ENCODE assay signal across 21 mouse cellular contexts in genomic region chr5:51665241-51665640, GRCm38 (mm10).
A peak's percentile ranks its signal among the peaks of the same experiment; 100 is the strongest.
DNase-seq lines count a peak whose midpoint lies in the region; ATAC-seq lines count a peak whose summit lies in the region.
"Had no signal": no experiment of that assay in that cellular context is flagged by ENCODE, and none has a peak within 500 bp of the region (broad histone marks: within the 10 kb centered on the region; RNA-seq: fewer than 3 reads in every experiment).

No protein-coding gene starts in this region.

- intact Hi-C loops in heart, postnatal 10 days (cut with DNase I), result loop anchor here (5.0 kb wide), 1 partner anchor 63 kb away; no protein-coding TSS in a partner anchor

- H3K36me3 ChIP-seq in heart, embryonic 11.5 days (ENCODE audit: control insufficient read depth, insufficient read depth, low read length), result no peaks in the 10 kb centered on the region
- H3K36me3 ChIP-seq in heart, embryonic 14.5 days (ENCODE audit: control insufficient read depth, insufficient read depth, low read length), result no peaks in the 10 kb centered on the region
- H3K36me3 ChIP-seq in forebrain, embryonic 11.5 days (ENCODE audit: control insufficient read depth, insufficient read depth, low read length), result no peaks in the 10 kb centered on the region
- no peaks in the 10 kb centered on the region for H3K36me3 ChIP-seq in hindbrain, embryonic 16.5 days (ENCODE audit: control insufficient read depth, insufficient read depth, low read length)
- H3K36me3 ChIP-seq: embryonic facial prominence, embryonic 10.5 days; hindbrain, embryonic 13.5 days; kidney, embryonic 15.5 days had no signal

- no peak for ATAC-seq in heart, embryonic 11.5 days (replicated peaks; ENCODE audit: insufficient number of reproducible peaks, low FRiP score, low TSS enrichment)
- ATAC-seq in heart, embryonic 14.5 days (ENCODE audit: insufficient number of reproducible peaks, insufficient read depth, low FRiP score, low read depth), result no peak
- ATAC-seq in forebrain, embryonic 11.5 days (replicated peaks; ENCODE audit: low FRiP score), result no peak
- ATAC-seq in hindbrain, embryonic 16.5 days, result no peak
- ATAC-seq: activated CD4-positive, CD25-positive, alpha-beta regulatory T cell, adult 4 months; forebrain, embryonic 14.5 days; intestine, embryonic 16.5 days; Patski had no signal

- no peaks in the 10 kb centered on the region; the same call in 1 of the 2 replicates for H3K4me1 ChIP-seq in heart, embryonic 11.5 days (ENCODE audit: control insufficient read depth, insufficient read depth, low read length)
- peaks cover 3 to 7% of the 10 kb centered on the region in 2 experiments; a peak in 3 of 4 replicates for H3K4me1 ChIP-seq in heart, embryonic 14.5 days (ENCODE audit: control insufficient read depth in 2 of 2, insufficient read depth in 2 of 2, low read length in 2 of 2)
- H3K4me1 ChIP-seq in forebrain, embryonic 11.5 days (replicated peaks; ENCODE audit: control insufficient read depth, insufficient read depth, low read length), result no peaks in the 10 kb centered on the region
- no peaks in the 10 kb centered on the region for H3K4me1 ChIP-seq in hindbrain, embryonic 16.5 days (ENCODE audit: control insufficient read depth, insufficient read depth, low read depth, low read length)
- H3K4me1 ChIP-seq: embryonic facial prominence, embryonic 10.5 days; kidney, embryonic 15.5 days had no signal

- DNase-seq in heart, adult 18-20 months, result peak; percentile 47 to 48
- peak; percentile 30 to 32 for DNase-seq in heart, adult 9 months (ENCODE audit: low spot score in 2 of 2)
- DNase-seq in heart, postnatal 10 days, result peak; percentile 25 to 54
- DNase-seq in ovary, postnatal 36 days (ENCODE audit: low spot score), result no peak
- no peak for DNase-seq in forebrain, embryonic 11.5 days (ENCODE audit: low spot score)
- DNase-seq: adrenal gland, postnatal 14 days; cerebellum, adult 18-20 months; cerebellum, adult 9-11 months; gastrocnemius, postnatal 36 days; kidney, adult 2 months had no signal

- no peaks in the 10 kb centered on the region for H3K27me3 ChIP-seq in heart, embryonic 11.5 days (ENCODE audit: control insufficient read depth, insufficient read depth, low read length)
- H3K27me3 ChIP-seq in heart, embryonic 14.5 days (ENCODE audit: control insufficient read depth, insufficient read depth, low read length), result no peaks in the 10 kb centered on the region
- no peaks in the 10 kb centered on the region for H3K27me3 ChIP-seq in forebrain, embryonic 11.5 days (ENCODE audit: control insufficient read depth, insufficient read depth, low read length)
- no peaks in the 10 kb centered on the region for H3K27me3 ChIP-seq in hindbrain, embryonic 16.5 days (replicated peaks; ENCODE audit: control insufficient read depth, insufficient read depth, low read length)
- H3K27me3 ChIP-seq: CH12.LX; hindbrain, embryonic 13.5 days; kidney, embryonic 15.5 days; Patski had no signal

- no peak overlapping the region for H3K4me2 ChIP-seq in heart, embryonic 11.5 days
- H3K4me2 ChIP-seq in heart, embryonic 14.5 days (ENCODE audit: low read length), result peak overlapping the region; percentile 27
- no peak overlapping the region for H3K4me2 ChIP-seq in forebrain, embryonic 11.5 days (ENCODE audit: low read depth, low read length, severe bottlenecking)
- no peak overlapping the region for H3K4me2 ChIP-seq in hindbrain, embryonic 16.5 days (ENCODE audit: low read length)
- H3K4me2 ChIP-seq: hindbrain, embryonic 13.5 days; kidney, embryonic 15.5 days had no signal

- no peak overlapping the region for H3K9ac ChIP-seq in heart, embryonic 11.5 days (ENCODE audit: low read depth, low read length)
- H3K9ac ChIP-seq in heart, embryonic 14.5 days (ENCODE audit: low read length), result no peak overlapping the region
- no peak overlapping the region for H3K9ac ChIP-seq in forebrain, embryonic 11.5 days (ENCODE audit: low read length)
- H3K9ac ChIP-seq in hindbrain, embryonic 16.5 days (ENCODE audit: low read depth, low read length), result no peak overlapping the region
- H3K9ac ChIP-seq: hindbrain, embryonic 13.5 days; kidney, embryonic 15.5 days had no signal

- 47% methylated on average over 6 of the region's 6 CpGs for WGBS in heart, embryonic 11.5 days (ENCODE audit: insufficient replicate concordance)
- 25% methylated on average over 6 of the region's 6 CpGs for WGBS in heart, embryonic 14.5 days
- WGBS in forebrain, embryonic 11.5 days, result 84% methylated on average over 6 of the region's 6 CpGs
- 82% methylated on average over 6 of the region's 6 CpGs for WGBS in hindbrain, embryonic 16.5 days

- no peaks in the 10 kb centered on the region for H3K9me3 ChIP-seq in heart, embryonic 11.5 days (replicated peaks; ENCODE audit: control insufficient read depth, low read length)
- H3K9me3 ChIP-seq in heart, embryonic 14.5 days (ENCODE audit: control insufficient read depth, low read length), result no peaks in the 10 kb centered on the region
- no peaks in the 10 kb centered on the region for H3K9me3 ChIP-seq in forebrain, embryonic 11.5 days (ENCODE audit: control insufficient read depth, low read length)
- H3K9me3 ChIP-seq in hindbrain, embryonic 16.5 days (ENCODE audit: control insufficient read depth, low read length), result no peaks in the 10 kb centered on the region
- H3K9me3 ChIP-seq: embryonic facial prominence, embryonic 10.5 days; hindbrain, embryonic 13.5 days; kidney, embryonic 15.5 days had no signal

- no peak overlapping the region for H3K27ac ChIP-seq in heart, embryonic 11.5 days (ENCODE audit: low read depth, low read length)
- no peak overlapping the region for H3K27ac ChIP-seq in heart, embryonic 14.5 days (replicated peaks in 1 of 2; ENCODE audit: control insufficient read depth in 1 of 2, insufficient read depth in 1 of 2, low read depth in 2 of 2, low read length in 2 of 2)
- no peak overlapping the region for H3K27ac ChIP-seq in forebrain, embryonic 11.5 days (ENCODE audit: low read depth, low read length)
- no peak overlapping the region for H3K27ac ChIP-seq in hindbrain, embryonic 16.5 days (ENCODE audit: low read depth, low read length)
- H3K27ac ChIP-seq: embryonic facial prominence, embryonic 10.5 days; hindbrain, embryonic 13.5 days; kidney, embryonic 15.5 days had no signal

- H3K4me3 ChIP-seq in heart, embryonic 11.5 days (ENCODE audit: low read depth, low read length), result no peak overlapping the region
- H3K4me3 ChIP-seq in heart, embryonic 14.5 days (ENCODE audit: control insufficient read depth in 1 of 2, insufficient read depth in 1 of 2, low read depth in 1 of 2, low read length in 2 of 2), result no peak overlapping the region
- no peak overlapping the region for H3K4me3 ChIP-seq in forebrain, embryonic 11.5 days (ENCODE audit: low read depth, low read length)
- H3K4me3 ChIP-seq in hindbrain, embryonic 16.5 days (ENCODE audit: low read length), result no peak overlapping the region
- H3K4me3 ChIP-seq: embryonic facial prominence, embryonic 10.5 days; hindbrain, embryonic 13.5 days; kidney, embryonic 15.5 days had no signal

Comparison
In these comparisons a context has a peak if more than half of its experiments do, and no peak if none do; other contexts are left out.
1. DNase-seq: peak in heart, adult 18-20 months (2 of 2), heart, adult 9 months (2 of 2) and heart, postnatal 10 days (2 of 2); none in ovary, postnatal 36 days (single experiment) and forebrain, embryonic 11.5 days (single experiment).